Mouse (Mus musculus) CH12.LX (cell line): ENCODE results near the gene Mllt3.

Experiments used
- CHD2 ChIP-seq: IDR thresholded peaks from 2 replicates; pipeline ENCODE4 v1.6.1; 2011; ENCODE audit warnings: low read length, improper control_type of control experiment
- CTCF ChIP-seq, 2 experiments: IDR thresholded peaks in 1 of 2; conservative IDR thresholded peaks in 1 of 2; 2 replicates each; pipeline ENCODE4 v1.5.1; 2011 to 2012; ENCODE audit warnings: low read depth in 2 of 2, low read length in 2 of 2, improper control_type of control experiment in 1 of 2, inconsistent platforms in 1 of 2, mild to moderate bottlenecking in 1 of 2, moderate library complexity in 1 of 2
- EP300 ChIP-seq: IDR thresholded peaks from 2 replicates; pipeline ENCODE4 v1.6.1; 2011; ENCODE audit warnings: low read length, improper control_type of control experiment
- ETS1 ChIP-seq: conservative IDR thresholded peaks from 2 replicates; pipeline ENCODE4 v1.6.1; 2012; ENCODE audit warnings: low read depth, mild to moderate bottlenecking, inconsistent platforms, low read length, improper control_type of control experiment, moderate library complexity
- GABPA ChIP-seq: IDR thresholded peaks from 2 replicates; pipeline ENCODE4 v1.6.1; 2012; ENCODE audit warnings: low read depth, low read length, improper control_type of control experiment, inconsistent platforms; ENCODE audit not compliant: insufficient replicate concordance
- KAT2A ChIP-seq: IDR thresholded peaks from 2 replicates; pipeline ENCODE4 v1.6.1; 2012; ENCODE audit warnings: low read length, improper control_type of control experiment, inconsistent platforms; ENCODE audit not compliant: insufficient replicate concordance
- MAX ChIP-seq: IDR thresholded peaks from 2 replicates; pipeline ENCODE4 v1.6.1; 2011; ENCODE audit warnings: low read length, improper control_type of control experiment
- MXI1 ChIP-seq: IDR thresholded peaks from 2 replicates; pipeline ENCODE4 v1.6.1; 2011; ENCODE audit warnings: mild to moderate bottlenecking, low read depth, low read length, improper control_type of control experiment
- MYC ChIP-seq: IDR thresholded peaks from 2 replicates; pipeline ENCODE4 v1.6.1; 2011; ENCODE audit warnings: low read depth, mild to moderate bottlenecking, improper control_type of control experiment, low read length
- PAX5 ChIP-seq: IDR thresholded peaks from 2 replicates; pipeline ENCODE4 v1.6.1; 2012; ENCODE audit warnings: low read length, inconsistent platforms, mixed read lengths
- USF1 ChIP-seq: IDR thresholded peaks from 2 replicates; pipeline ENCODE4 v1.6.1; 2014; ENCODE audit warnings: low read depth, mild to moderate bottlenecking, inconsistent platforms, low read length, improper control_type of control experiment
- ZC3H11A ChIP-seq: IDR thresholded peaks from 2 replicates; pipeline ENCODE4 v1.6.1; 2012; ENCODE audit warnings: low read depth, mild to moderate bottlenecking, inconsistent platforms, low read length, improper control_type of control experiment

DNA sequence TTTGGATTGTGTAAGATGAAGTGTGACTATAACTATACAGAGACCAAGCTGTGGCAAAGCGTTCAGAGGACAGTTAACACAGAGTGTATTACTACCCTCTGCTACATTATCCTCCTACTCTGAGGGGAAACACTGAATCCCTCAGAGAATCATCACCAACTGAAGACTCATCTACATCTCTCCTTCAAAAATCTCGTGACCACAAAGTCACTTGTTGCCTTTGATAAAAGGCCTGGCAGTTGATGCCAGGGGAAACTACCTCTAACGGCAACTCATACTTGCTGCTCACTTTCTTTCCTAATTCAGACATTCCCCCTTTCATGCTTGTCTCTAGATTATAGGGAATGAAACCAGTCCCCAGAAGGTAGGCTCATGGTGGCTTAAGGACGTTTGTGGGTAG lies 174.0 kb downstream of the Mllt3 start:
- TF ChIP-seq GABPA: no peak
- no peak for TF ChIP-seq CTCF (conservative IDR thresholded peaks at IDR 0.05 in 1 of 2, IDR thresholded peaks at IDR 0.05 in 1 of 2; ENCODE audit: low read depth in 2 of 2, low read length in 2 of 2)
- no peak for TF ChIP-seq MYC
- TF ChIP-seq PAX5: no peak
- TF ChIP-seq ETS1: no peak
- TF ChIP-seq CHD2: no peak
- TF ChIP-seq MAX: no peak
- TF ChIP-seq USF1: no peak
- TF ChIP-seq EP300: no peak
- no peak for TF ChIP-seq ZC3H11A
- no peak for TF ChIP-seq KAT2A
- TF ChIP-seq MXI1: no peak
